Mouse (Mus musculus): ENCODE results near the gene Zbtb20.

GRCm38 (mm10) chr16:43618286-43618685, 742.6 kb downstream of the Zbtb20 start:
- no peak for TF ChIP-seq USF1 (IDR thresholded peaks at IDR 0.05; ENCODE audit: low read depth)
- TF ChIP-seq CTCF (IDR thresholded peaks at IDR 0.05; ENCODE audit: control insufficient read depth, insufficient read depth, insufficient read length), result no peak
- no peak for TF ChIP-seq MAX (IDR thresholded peaks at IDR 0.05)
- TF ChIP-seq MYOG (IDR thresholded peaks at IDR 0.05; ENCODE audit: control insufficient read depth, extremely low read depth, insufficient read length), result no peak
- no peak for TF ChIP-seq CEBPB (IDR thresholded peaks at IDR 0.05; ENCODE audit: low read depth)

Data from C2C12 (cell line).